Mouse (Mus musculus): Measurements from ENCODE around the gene Dlat. TPM values are rescaled to one million over a fixed set of nuclear protein-coding genes. Genes with fewer than 3 reads are reported as not detected.

The Dlat gene
- total and polyA plus RNA-seq, 3 experiments = 45.2 to 67.5 (median 53.4) TPM

DNA sequence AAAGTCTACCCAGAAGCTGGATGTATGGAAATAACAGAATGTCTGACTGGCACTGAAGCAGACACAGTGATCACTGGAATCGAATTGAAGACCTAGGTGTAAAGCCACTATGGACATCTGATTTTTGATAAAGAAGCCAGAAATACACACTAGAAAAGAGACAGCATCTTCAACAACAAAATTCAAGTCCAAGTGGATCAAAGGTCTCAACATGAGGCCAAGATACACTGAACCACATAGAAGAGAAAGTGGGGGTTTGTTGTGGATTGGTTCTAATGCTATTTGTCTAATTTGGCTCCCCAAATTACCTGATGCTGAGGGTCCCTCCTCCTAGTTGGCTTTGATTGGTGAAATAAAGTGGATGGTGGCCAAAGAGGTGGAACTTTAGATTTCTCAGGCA, 19.8 kb upstream of the Dlat start:
- Histone ChIP-seq H3K36me3 (replicated peaks in 1 of 2; ENCODE audit: control insufficient read depth in 1 of 2, insufficient read depth in 1 of 2, low read length in 1 of 2) (no peaks in the 10 kb centered on the region), H3K27ac (ENCODE audit: insufficient read depth, low read depth) (no peak overlapping the region), H3K4me3 (replicated peaks in 1 of 3; ENCODE audit: low read depth in 2 of 3, low read length in 2 of 3, poor library complexity in 1 of 3) (no peak overlapping the region), H3K9me3 (replicated peaks; ENCODE audit: low read length) (no peaks in the 10 kb centered on the region), H3K4me1 (ENCODE audit: control insufficient read depth in 1 of 2, insufficient read depth in 2 of 2) (peaks cover 4 to 5% of the 10 kb centered on the region in 2 experiments), H3K79me2 (replicated peaks; ENCODE audit: control insufficient read depth, extremely low read depth, insufficient read depth, poor library complexity, severe bottlenecking) (no peaks in the 10 kb centered on the region), H3K27me3 (replicated peaks) (no peaks in the 10 kb centered on the region), H3K9ac (ENCODE audit: insufficient read depth, low read depth) (no peak overlapping the region), H3K4me2 (ENCODE audit: insufficient read depth, low read depth, poor library complexity, severe bottlenecking) (no peak overlapping the region)
- TF ChIP-seq USF2 (conservative IDR thresholded peaks at IDR 0.05; ENCODE audit: low read depth, low read length) (no peak), HCFC1 (IDR thresholded peaks at IDR 0.05; ENCODE audit: low read depth, low read length) (no peak), MAZ (IDR thresholded peaks at IDR 0.05; ENCODE audit: low read depth, low read length) (no peak), UBTF (IDR thresholded peaks at IDR 0.05; ENCODE audit: low read depth, low read length) (no peak), IRF4 (IDR thresholded peaks at IDR 0.05; ENCODE audit: low read depth, low read length) (no peak), KAT2A (IDR thresholded peaks at IDR 0.05; ENCODE audit: insufficient replicate concordance, low read length) (no peak), GABPA (IDR thresholded peaks at IDR 0.05; ENCODE audit: insufficient replicate concordance, low read depth, low read length) (no peak), MXI1 (IDR thresholded peaks at IDR 0.05; ENCODE audit: low read depth, low read length) (no peak), CHD1 (IDR thresholded peaks at IDR 0.05; ENCODE audit: low read depth, low read length) (no peak), CHD2 (IDR thresholded peaks at IDR 0.05; ENCODE audit: low read length) (no peak), USF1 (IDR thresholded peaks at IDR 0.05; ENCODE audit: low read depth, low read length) (no peak), MAFK (IDR thresholded peaks at IDR 0.05; ENCODE audit: insufficient replicate concordance, low read length) (no peak), NELFE (IDR thresholded peaks at IDR 0.05; ENCODE audit: low read depth, low read length) (no peak), ZMIZ1 (IDR thresholded peaks at IDR 0.05; ENCODE audit: low read depth, low read length) (no peak)
- DNase-seq (ENCODE audit: extremely low read depth) = no peak
- dilution Hi-C loops (cut with MboI; ENCODE audit: extremely low pct_ligation_motif_present, extremely low pct_unique_long_range_greater_than_20kb, low sequenced_read_pairs) = no loop called here
- in situ Hi-C loops (cut with MboI; ENCODE audit: low pct_ligation_motif_present, low pct_unique_long_range_greater_than_20kb, low sequenced_read_pairs) = no loop called here

GRCm38 (mm10) chr9:50674771-50675170, 15.2 kb upstream of the Dlat start:
- Histone ChIP-seq H3K9ac (ENCODE audit: insufficient read depth, low read depth) (no peak overlapping the region), H3K36me3 (replicated peaks in 1 of 2; ENCODE audit: control insufficient read depth in 1 of 2, insufficient read depth in 1 of 2, low read length in 1 of 2) (no peaks in the 10 kb centered on the region), H3K79me2 (replicated peaks; ENCODE audit: control insufficient read depth, extremely low read depth, insufficient read depth, poor library complexity, severe bottlenecking) (no peaks in the 10 kb centered on the region), H3K27me3 (replicated peaks) (no peaks in the 10 kb centered on the region), H3K4me2 (ENCODE audit: insufficient read depth, low read depth, poor library complexity, severe bottlenecking) (no peak overlapping the region), H3K4me1 (ENCODE audit: control insufficient read depth in 1 of 2, insufficient read depth in 2 of 2) (peaks cover 2 to 4% of the 10 kb centered on the region in 2 experiments; a peak in 3 of 4 replicates), H3K4me3 (replicated peaks in 1 of 3; ENCODE audit: low read depth in 2 of 3, low read length in 2 of 3, poor library complexity in 1 of 3) (no peak overlapping the region), H3K9me3 (replicated peaks; ENCODE audit: low read length) (no peaks in the 10 kb centered on the region), H3K27ac (ENCODE audit: insufficient read depth, low read depth) (no peak overlapping the region)
- no peak for DNase-seq (ENCODE audit: extremely low read depth)
- dilution Hi-C loops (cut with MboI; ENCODE audit: extremely low pct_ligation_motif_present, extremely low pct_unique_long_range_greater_than_20kb, low sequenced_read_pairs) (no loop called here), in situ Hi-C loops (cut with MboI; ENCODE audit: low pct_ligation_motif_present, low pct_unique_long_range_greater_than_20kb, low sequenced_read_pairs) (loop anchor here (5.0 kb wide), 1 partner anchor 217 kb away; no protein-coding TSS in a partner anchor)
- TF ChIP-seq CTCF (conservative IDR thresholded peaks at IDR 0.05 in 1 of 2, IDR thresholded peaks at IDR 0.05 in 1 of 2; ENCODE audit: low read depth in 2 of 2, low read length in 2 of 2) (peak in 1 of 2 experiments; percentile 23; a peak in 2 of 4 replicates), JUND (conservative IDR thresholded peaks at IDR 0.05; ENCODE audit: low read depth, low read length) (no peak), RAD21 (IDR thresholded peaks at IDR 0.05; ENCODE audit: low read depth, low read length) (peak; percentile 5)

Data from CH12.LX (cell line).